In the genomic region with DNA sequence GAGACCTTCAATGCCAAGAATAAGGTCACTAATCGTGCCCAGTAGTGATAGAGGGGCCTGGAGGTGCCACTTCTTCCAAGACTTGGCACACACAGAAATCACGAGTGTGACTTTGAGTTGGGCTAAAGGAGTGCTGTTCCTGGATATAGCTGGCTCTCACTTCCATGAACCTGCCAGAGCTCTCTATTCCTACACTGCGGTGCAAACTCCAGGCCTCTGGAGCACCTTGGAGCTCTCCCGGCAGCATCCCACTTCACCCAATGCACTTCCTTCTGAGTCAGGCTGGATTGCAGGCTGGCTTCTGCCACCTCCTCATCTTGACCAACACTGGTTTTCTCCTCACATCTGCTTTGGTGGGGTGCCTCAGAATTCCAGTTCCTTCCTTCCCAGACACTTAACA, we compare ENCODE assay signal across 22 mouse cellular contexts.
"Had no signal": no experiment of that assay in that cellular context is flagged by ENCODE, and none has a peak within 500 bp of the region (broad histone marks: within the 10 kb centered on the region; RNA-seq: fewer than 3 reads in every experiment).

No protein-coding gene starts in this region.

- H3K4me3 ChIP-seq: layer of hippocampus, adult 2 months; limb, embryonic 10.5 days; limb, embryonic 13.5 days; liver, embryonic 15.5 days; megakaryocyte, embryonic 14.5 days; midbrain, embryonic 10.5 days; midbrain, embryonic 13.5 days; myocyte; neural tube, embryonic 13.5 days; stomach, embryonic 15.5 days had no signal

- DNase-seq: kidney, adult 2 months; layer of hippocampus, adult 9-11 months; lung, embryonic 14.5 days; lung, postnatal 36 days; retina, postnatal 1 day; right cerebral cortex, postnatal 25 days; spleen, adult 18-20 months; thymus, postnatal 36 days had no signal

- H3K36me3 ChIP-seq: limb, embryonic 10.5 days; limb, embryonic 13.5 days; liver, embryonic 15.5 days; midbrain, embryonic 10.5 days; midbrain, embryonic 13.5 days; neural tube, embryonic 13.5 days; stomach, embryonic 15.5 days had no signal

- H3K9me3 ChIP-seq: limb, embryonic 10.5 days; limb, embryonic 13.5 days; liver, embryonic 15.5 days; midbrain, embryonic 10.5 days; midbrain, embryonic 13.5 days; neural tube, embryonic 13.5 days; stomach, embryonic 15.5 days had no signal

- H3K4me1 ChIP-seq: limb, embryonic 10.5 days; limb, embryonic 13.5 days; liver, embryonic 15.5 days; midbrain, embryonic 10.5 days; midbrain, embryonic 13.5 days; neural tube, embryonic 13.5 days; stomach, embryonic 15.5 days had no signal

- H3K9ac ChIP-seq: limb, embryonic 13.5 days; liver, embryonic 15.5 days; lung, embryonic 14.5 days; midbrain, embryonic 13.5 days; neural tube, embryonic 13.5 days; stomach, embryonic 15.5 days had no signal

- H3K27ac ChIP-seq: kidney, postnatal 0 days; layer of hippocampus, adult 2 months; limb, embryonic 10.5 days; limb, embryonic 13.5 days; liver, embryonic 15.5 days; midbrain, embryonic 10.5 days; midbrain, embryonic 13.5 days; neural tube, embryonic 13.5 days; stomach, embryonic 15.5 days had no signal

- H3K4me2 ChIP-seq: limb, embryonic 13.5 days; liver, embryonic 15.5 days; lung, embryonic 14.5 days; midbrain, embryonic 13.5 days; neural tube, embryonic 13.5 days; stomach, embryonic 15.5 days had no signal

- ATAC-seq: intestine, embryonic 16.5 days; lung, postnatal 0 days; midbrain, embryonic 13.5 days; midbrain, embryonic 16.5 days had no signal

- H3K27me3 ChIP-seq: limb, embryonic 13.5 days; liver, embryonic 15.5 days; megakaryocyte, embryonic 14.5 days; midbrain, embryonic 13.5 days; neural tube, embryonic 13.5 days; stomach, embryonic 15.5 days had no signal
